16 mouse cellular contexts compared by ENCODE assay signal in genomic region chr14:114374847-114375246, GRCm38 (mm10).
"Had no signal": no experiment of that assay in that cellular context is flagged by ENCODE, and none has a peak within 500 bp of the region (broad histone marks: within the 10 kb centered on the region; RNA-seq: fewer than 3 reads in every experiment).

No protein-coding gene starts in this region.

- H3K27ac ChIP-seq: neural tube, embryonic 12.5 days; neural tube, embryonic 13.5 days; neural tube, embryonic 15.5 days; stomach, embryonic 15.5 days; stomach, postnatal 0 days had no signal

- H3K9ac ChIP-seq: neural tube, embryonic 12.5 days; neural tube, embryonic 13.5 days; neural tube, embryonic 15.5 days; stomach, embryonic 15.5 days had no signal

- H3K36me3 ChIP-seq: neural tube, embryonic 12.5 days; neural tube, embryonic 13.5 days; neural tube, embryonic 15.5 days; stomach, embryonic 15.5 days had no signal

- H3K4me3 ChIP-seq: neural tube, embryonic 12.5 days; neural tube, embryonic 13.5 days; neural tube, embryonic 15.5 days; stomach, embryonic 15.5 days had no signal

- DNase-seq: retina, postnatal 1 day; right cerebral cortex, adult 18-20 months; right cerebral cortex, postnatal 14 days; right cerebral cortex, postnatal 25 days; right cerebral cortex, postnatal 4 days; spleen, adult 18-20 months; thymus, adult 18-20 months; thymus, adult 2 months; thymus, postnatal 14 days; thymus, postnatal 36 days; thymus, postnatal 4 days had no signal

- H3K4me1 ChIP-seq: neural tube, embryonic 12.5 days; neural tube, embryonic 13.5 days; neural tube, embryonic 15.5 days; stomach, embryonic 15.5 days had no signal

- H3K9me3 ChIP-seq: neural tube, embryonic 12.5 days; neural tube, embryonic 13.5 days; neural tube, embryonic 15.5 days; stomach, embryonic 15.5 days had no signal

- H3K27me3 ChIP-seq: neural tube, embryonic 12.5 days; neural tube, embryonic 13.5 days; neural tube, embryonic 15.5 days; stomach, embryonic 15.5 days had no signal
